Mouse (Mus musculus) adrenal gland, adult 10 weeks (tissue): ENCODE data around the gene Unc80. TPM values are rescaled to one million over a fixed set of nuclear protein-coding genes. Genes with fewer than 3 reads are reported as not detected.

Experiments used
- polyA plus RNA-seq: library from polyadenylated mRNA; stranded (reverse); fragments of 350-450 nt; fragmentation: Illumina TruSeq; extraction: RNeasy Lipid Tissue Mini Kit (QIAGEN cat#74804); gene quantifications from one replicate; pipeline ENCODE4 v1.2.3, GENCODE M21; 2014; ENCODE audit warnings: low read depth, low replicate concordance

Gene Unc80
- polyA plus RNA-seq = 17.6 TPM

GRCm38 (mm10) chr1:66467821-66468703, at the start of gene Unc80:
Unc80 (plus strand) TSS chr1:66468367.

GRCm38 (mm10) chr1:66700693-66701575, 232.8 kb downstream of the Unc80 start, which contains the start of gene Rpe:
Rpe (plus strand) TSS chr1:66700831.

Other genes with a start within 250 kb of the Unc80 start
- gene Rpe, start 232.5 kb downstream of the Unc80 start, polyA plus RNA-seq = 203 TPM